Mouse (Mus musculus) ES-Bruce4 (cell line): ENCODE measurements around the gene Cela2a. TPM values are rescaled to one million over a fixed set of nuclear protein-coding genes. Genes with fewer than 3 reads are reported as not detected.

Experiments
- H3K27ac ChIP-seq: 2 replicates; pipeline ENCODE4 v1.5.1; 2012; ENCODE audit warnings: low read length, inconsistent platforms; ENCODE audit not compliant: insufficient read depth
- H3K27me3 ChIP-seq: 2 replicates; pipeline ENCODE4 v1.6.1; 2012; ENCODE audit warnings: mild to moderate bottlenecking, low read length, inconsistent platforms; ENCODE audit not compliant: control insufficient read depth, poor library complexity, insufficient read depth, severe bottlenecking
- H3K36me3 ChIP-seq: 2 replicates; pipeline ENCODE4 v1.6.1; 2012; ENCODE audit warnings: inconsistent platforms, mild to moderate bottlenecking, low read length, moderate library complexity; ENCODE audit not compliant: control insufficient read depth, poor library complexity, insufficient read depth, severe bottlenecking
- H3K4me1 ChIP-seq: one replicate; pipeline ENCODE4 v1.8.1; 2011; ENCODE audit warnings: low read length; ENCODE audit not compliant: control insufficient read depth, insufficient read depth
- H3K4me3 ChIP-seq: 2 replicates; pipeline ENCODE4 v1.5.1; 2011; ENCODE audit warnings: low read depth, mild to moderate bottlenecking, low read length
- H3K9ac ChIP-seq: 2 replicates; pipeline ENCODE4 v1.6.1; 2012; ENCODE audit warnings: low read depth, mild to moderate bottlenecking, inconsistent platforms; ENCODE audit not compliant: poor library complexity, severe bottlenecking
- H3K9me3 ChIP-seq: replicated peaks from 2 replicates; pipeline ENCODE4 v1.6.1; 2012; ENCODE audit warnings: mild to moderate bottlenecking, low read length, inconsistent platforms; ENCODE audit not compliant: control insufficient read depth, poor library complexity, insufficient read depth, severe bottlenecking
- CTCF ChIP-seq: IDR thresholded peaks from one replicate; pipeline ENCODE4 v1.8.1; 2011; ENCODE audit warnings: low read depth, low read length
- EP300 ChIP-seq: IDR thresholded peaks from 2 replicates; pipeline ENCODE4 v1.6.1; 2011; ENCODE audit warnings: low read depth, low read length; ENCODE audit not compliant: insufficient read depth
- POLR2A ChIP-seq: IDR thresholded peaks from one replicate; pipeline ENCODE4 v1.8.1; 2011; ENCODE audit warnings: low read length; ENCODE audit not compliant: insufficient read depth
- polyA plus RNA-seq: library from polyadenylated mRNA; stranded (reverse); fragments of >200 nt; gene quantifications from 2 replicates; pipeline ENCODE4 v1.2.4, GENCODE M21; 2011; ENCODE audit warnings: low read depth; ENCODE audit not compliant: missing spikeins, insufficient read depth, insufficient read length

The Cela2a gene
- polyA plus RNA-seq, 1 experiment, result not detected

- TF ChIP-seq EP300 (no peak), CTCF (no peak), POLR2A (no peak)
- H3K27ac ChIP-seq, result peak overlapping the region; percentile 79
- no peaks in the 10 kb centered on the region for H3K27me3 ChIP-seq
- H3K9me3 ChIP-seq, result no peaks in the 10 kb centered on the region
- H3K4me1 ChIP-seq, result no peaks in the 10 kb centered on the region
- H3K36me3 ChIP-seq, result no peaks in the 10 kb centered on the region
- peak overlapping the region; percentile 17 for H3K4me3 ChIP-seq
- peak overlapping the region; percentile 42 for H3K9ac ChIP-seq
Measured at GRCm38 (mm10) chr4:141792554-141793281, 33.2 kb downstream of the Cela2a start.

GRCm38 (mm10) chr4:141791951-141792350 is 34.0 kb downstream of the Cela2a start:
- no peak overlapping the region for H3K4me3 ChIP-seq
- H3K9me3 ChIP-seq, result no peaks in the 10 kb centered on the region
- H3K4me1 ChIP-seq, result no peaks in the 10 kb centered on the region
- no peaks in the 10 kb centered on the region for H3K27me3 ChIP-seq
- no peak for TF ChIP-seq CTCF
- TF ChIP-seq POLR2A, result no peak
- no peak for TF ChIP-seq EP300
- no peak overlapping the region for H3K27ac ChIP-seq
- no peaks in the 10 kb centered on the region for H3K36me3 ChIP-seq
- H3K9ac ChIP-seq, result no peak overlapping the region

- H3K9ac ChIP-seq, result no peak overlapping the region
- no peak overlapping the region for H3K4me3 ChIP-seq
- H3K36me3 ChIP-seq, result no peaks in the 10 kb centered on the region
- H3K9me3 ChIP-seq, result no peaks in the 10 kb centered on the region
- no peaks in the 10 kb centered on the region for H3K4me1 ChIP-seq
- H3K27ac ChIP-seq, result no peak overlapping the region
- TF ChIP-seq EP300, result no peak
- TF ChIP-seq POLR2A, result no peak
- no peak for TF ChIP-seq CTCF
- H3K27me3 ChIP-seq, result no peaks in the 10 kb centered on the region
Measured at GRCm38 (mm10) chr4:141791486-141791885, 34.5 kb downstream of the Cela2a start.

- TF ChIP-seq CTCF (no peak), EP300 (peak; percentile 61; the same call in 1 of the 2 replicates)
- Histone ChIP-seq H3K27me3 (no peaks in the 10 kb centered on the region), H3K9me3 (no peaks in the 10 kb centered on the region), H3K4me3 (peak within 1 kb of the TSS; percentile 89), H3K4me1 (no peaks in the 10 kb centered on the region), H3K27ac (no peak within 1 kb of the TSS), H3K36me3 (no peaks in the 10 kb centered on the region), H3K9ac (peak within 1 kb of the TSS; percentile 73)
Measured at GRCm38 (mm10) chr4:141790524-141790990, 35.4 kb downstream of the Cela2a start, which contains the start of gene Dnajc16. Gene Dnajc16 (minus strand): TSS chr4:141790931.

- Histone ChIP-seq H3K4me1 (no peaks in the 10 kb centered on the region), H3K27ac (no peak overlapping the region), H3K27me3 (no peaks in the 10 kb centered on the region), H3K9ac (peak overlapping the region; percentile 73), H3K36me3 (no peaks in the 10 kb centered on the region), H3K4me3 (peak overlapping the region; percentile 89), H3K9me3 (no peaks in the 10 kb centered on the region)
- TF ChIP-seq EP300 (no peak), POLR2A (no peak), CTCF (no peak)
Measured at GRCm38 (mm10) chr4:141789564-141790218, 36.3 kb downstream of the Cela2a start.

- H3K27me3 ChIP-seq, result no peaks in the 10 kb centered on the region
- H3K9ac ChIP-seq, result no peak overlapping the region
- no peak for TF ChIP-seq CTCF
- TF ChIP-seq EP300, result no peak
- TF ChIP-seq POLR2A, result no peak
- no peak overlapping the region for H3K4me3 ChIP-seq
- no peaks in the 10 kb centered on the region for H3K9me3 ChIP-seq
- H3K27ac ChIP-seq, result no peak overlapping the region
- no peaks in the 10 kb centered on the region; the same call in 1 of the 2 replicates for H3K36me3 ChIP-seq
- no peaks in the 10 kb centered on the region for H3K4me1 ChIP-seq
Measured at GRCm38 (mm10) chr4:141787462-141787861, 38.5 kb downstream of the Cela2a start.
